ENCODE assay signal across 17 mouse cellular contexts in genomic region chr2:173247911-173248310, GRCm38 (mm10). TPM values are rescaled to one million over a fixed set of nuclear protein-coding genes. Genes with fewer than 3 reads are reported as not detected.
DNase-seq lines count a peak whose midpoint lies in the region; ATAC-seq and TF ChIP-seq lines count a peak whose summit lies in the region.
"Had no signal": no experiment of that assay in that cellular context is flagged by ENCODE, and none has a peak within 500 bp of the region (broad histone marks: within the 10 kb centered on the region; RNA-seq: fewer than 3 reads in every experiment).

No protein-coding gene starts in this region.

- no peak overlapping the region for H3K9ac ChIP-seq in hindbrain, embryonic 12.5 days
- no peak overlapping the region for H3K9ac ChIP-seq in hindbrain, embryonic 13.5 days
- H3K9ac ChIP-seq in kidney, postnatal 0 days (ENCODE audit: low read depth, low read length) = no peak overlapping the region
- H3K9ac ChIP-seq: forebrain, embryonic 13.5 days; limb, embryonic 13.5 days; liver, postnatal 0 days had no signal

- ATAC-seq in hindbrain, embryonic 12.5 days (ENCODE audit: low FRiP score) = no peak
- no peak for ATAC-seq in hindbrain, embryonic 13.5 days (ENCODE audit: low FRiP score)
- no peak; the same call in 1 of the 2 replicates for ATAC-seq in kidney, postnatal 0 days (replicated peaks; ENCODE audit: low FRiP score, low read depth)
- ATAC-seq in erythroid progenitor cell, adult 5-6 weeks (replicated peaks; ENCODE audit: low FRiP score, poor library complexity, severe bottlenecking) = no peak
- ATAC-seq: forebrain, embryonic 13.5 days; liver, postnatal 0 days had no signal

- no peak overlapping the region for H3K4me2 ChIP-seq in hindbrain, embryonic 12.5 days (replicated peaks)
- no peak overlapping the region for H3K4me2 ChIP-seq in hindbrain, embryonic 13.5 days
- H3K4me2 ChIP-seq in kidney, postnatal 0 days (ENCODE audit: low read length) = no peak overlapping the region
- H3K4me2 ChIP-seq: forebrain, embryonic 13.5 days; limb, embryonic 13.5 days had no signal

- TF ChIP-seq CTCF in E14TG2a.4 (conservative IDR thresholded peaks at IDR 0.05; ENCODE audit: low read length) = no peak
- no peak for TF ChIP-seq CTCF in kidney, postnatal 0 days (IDR thresholded peaks at IDR 0.05; ENCODE audit: low read depth)

- peaks cover 85% of the 10 kb centered on the region for H3K4me1 ChIP-seq in hindbrain, embryonic 12.5 days
- H3K4me1 ChIP-seq in hindbrain, embryonic 13.5 days (replicated peaks) = peaks cover 88% of the 10 kb centered on the region
- peaks cover 98% of the 10 kb centered on the region for H3K4me1 ChIP-seq in E14TG2a.4 (replicated peaks; ENCODE audit: low read depth, low read length)
- H3K4me1 ChIP-seq in embryonic facial prominence, embryonic 10.5 days = peaks cover 81% of the 10 kb centered on the region
- H3K4me1 ChIP-seq in kidney, postnatal 0 days (replicated peaks; ENCODE audit: insufficient read depth, low read length) = peaks cover 68% of the 10 kb centered on the region
- H3K4me1 ChIP-seq in forebrain, embryonic 10.5 days = peaks cover 81% of the 10 kb centered on the region

- no peaks in the 10 kb centered on the region for H3K36me3 ChIP-seq in hindbrain, embryonic 12.5 days
- no peaks in the 10 kb centered on the region for H3K36me3 ChIP-seq in hindbrain, embryonic 13.5 days
- no peaks in the 10 kb centered on the region for H3K36me3 ChIP-seq in E14TG2a.4 (ENCODE audit: insufficient read depth, low read length)
- no peaks in the 10 kb centered on the region for H3K36me3 ChIP-seq in embryonic facial prominence, embryonic 10.5 days (replicated peaks)
- no peaks in the 10 kb centered on the region for H3K36me3 ChIP-seq in kidney, postnatal 0 days (ENCODE audit: insufficient read depth, low read length)
- H3K36me3 ChIP-seq in forebrain, embryonic 10.5 days (replicated peaks) = no peaks in the 10 kb centered on the region

- H3K27ac ChIP-seq in hindbrain, embryonic 12.5 days = peak overlapping the region; percentile 24
- no peak overlapping the region for H3K27ac ChIP-seq in hindbrain, embryonic 13.5 days
- H3K27ac ChIP-seq in embryonic facial prominence, embryonic 10.5 days (replicated peaks) = 0 out of 2 replicates have a peak overlapping the region, but pooled peaks have one; percentile 4
- H3K27ac ChIP-seq in kidney, postnatal 0 days = peak overlapping the region; percentile 55
- no peak overlapping the region for H3K27ac ChIP-seq in forebrain, embryonic 10.5 days
- H3K27ac ChIP-seq: forebrain, embryonic 13.5 days; gastrocnemius, adult 2 months had no signal

- DNase-seq in embryonic facial prominence, embryonic 10.5 days (ENCODE audit: low spot score) = no peak
- DNase-seq in kidney, postnatal 0 days (ENCODE audit: low spot score) = no peak
- DNase-seq in forebrain, embryonic 10.5 days (ENCODE audit: extremely low spot score, low spot score) = no peak
- no peak for DNase-seq in adrenal gland, postnatal 4 days (ENCODE audit: low spot score in 2 of 2)
- DNase-seq: cerebellum, adult 8-10 months; gastrocnemius, adult 2 months; layer of hippocampus, postnatal 36 days; liver, postnatal 0 days; retina, postnatal 1 day; thymus, adult 2 months had no signal

- no peak overlapping the region for H3K4me3 ChIP-seq in hindbrain, embryonic 12.5 days
- H3K4me3 ChIP-seq in hindbrain, embryonic 13.5 days = no peak overlapping the region
- H3K4me3 ChIP-seq in E14TG2a.4 (replicated peaks; ENCODE audit: low read length) = peak overlapping the region; percentile 41; the same call in 1 of the 2 replicates
- H3K4me3 ChIP-seq in embryonic facial prominence, embryonic 10.5 days = no peak overlapping the region
- no peak overlapping the region for H3K4me3 ChIP-seq in kidney, postnatal 0 days (replicated peaks; ENCODE audit: low read depth, low read length)
- no peak overlapping the region for H3K4me3 ChIP-seq in forebrain, embryonic 10.5 days
- H3K4me3 ChIP-seq: forebrain, embryonic 13.5 days; gastrocnemius, adult 2 months; limb, embryonic 13.5 days had no signal

- 32% methylated on average over 2 of the region's 2 CpGs for WGBS in hindbrain, embryonic 12.5 days
- 40% methylated on average over 2 of the region's 2 CpGs for WGBS in hindbrain, embryonic 13.5 days
- WGBS in embryonic facial prominence, embryonic 10.5 days = 51% methylated on average over 2 of the region's 2 CpGs
- 22% methylated on average over 2 of the region's 2 CpGs for WGBS in kidney, postnatal 0 days
- WGBS in forebrain, embryonic 10.5 days = 72% methylated on average over 2 of the region's 2 CpGs

- H3K27me3 ChIP-seq in hindbrain, embryonic 12.5 days = 0 out of 2 replicates have a peak, but pooled peaks cover 5% of the 10 kb centered on the region
- no peaks in the 10 kb centered on the region for H3K27me3 ChIP-seq in hindbrain, embryonic 13.5 days
- no peaks in the 10 kb centered on the region for H3K27me3 ChIP-seq in E14TG2a.4 (ENCODE audit: insufficient read depth, low read length)
- peaks cover 10% of the 10 kb centered on the region for H3K27me3 ChIP-seq in embryonic facial prominence, embryonic 10.5 days (replicated peaks; ENCODE audit: low read depth, poor library complexity, severe bottlenecking)
- no peaks in the 10 kb centered on the region for H3K27me3 ChIP-seq in kidney, postnatal 0 days (ENCODE audit: insufficient read depth, low read length)
- H3K27me3 ChIP-seq in forebrain, embryonic 10.5 days (ENCODE audit: poor library complexity, severe bottlenecking) = peaks cover 57% of the 10 kb centered on the region
- H3K27me3 ChIP-seq: forebrain, embryonic 13.5 days; limb, embryonic 13.5 days had no signal

- no peaks in the 10 kb centered on the region for H3K9me3 ChIP-seq in hindbrain, embryonic 12.5 days (replicated peaks)
- no peaks in the 10 kb centered on the region for H3K9me3 ChIP-seq in hindbrain, embryonic 13.5 days
- no peaks in the 10 kb centered on the region for H3K9me3 ChIP-seq in E14TG2a.4 (ENCODE audit: low read length)
- no peaks in the 10 kb centered on the region for H3K9me3 ChIP-seq in embryonic facial prominence, embryonic 10.5 days
- no peaks in the 10 kb centered on the region for H3K9me3 ChIP-seq in kidney, postnatal 0 days (replicated peaks; ENCODE audit: low read length)
- H3K9me3 ChIP-seq in forebrain, embryonic 10.5 days = no peaks in the 10 kb centered on the region
- H3K9me3 ChIP-seq: forebrain, embryonic 13.5 days; limb, embryonic 13.5 days had no signal

RNA-seq across cellular contexts. Expression of gene Pmepa1, which starts 28.4 kb away (rescaled TPM):
- polyA plus RNA-seq in hindbrain, embryonic 12.5 days (2016; fragmentation: Nextera tagmentation; extraction: Ambion mirVana) = 5.6 and 6.3 TPM in 2 replicates
- polyA plus RNA-seq in hindbrain, embryonic 13.5 days (2015; fragmentation: Nextera tagmentation; extraction: Ambion mirVana) = 4.7 and 5.2 TPM in 2 replicates
- 1.4 and 2.1 TPM in 2 replicates for polyA plus RNA-seq in embryonic facial prominence, embryonic 10.5 days (2016; fragmentation: Nextera tagmentation; extraction: Ambion mirVana)
- 5.8 and 6.2 TPM in 2 replicates for polyA plus RNA-seq in kidney, postnatal 0 days (2015; fragmentation: Nextera tagmentation; extraction: Ambion mirVana)
- 1.3 and 1.8 TPM in 2 replicates for polyA plus RNA-seq in forebrain, embryonic 10.5 days (2016; fragmentation: Nextera tagmentation; extraction: Ambion mirVana)
- 0.36 TPM in 1 of 2 replicates, not detected in the other for total RNA-seq in erythroid progenitor cell, adult 5-6 weeks (2015; ENCODE audit: low replicate concordance)
- not detected in 2 replicates for total RNA-seq in erythroid progenitor cell, adult 5-6 weeks (2017; ENCODE audit: low replicate concordance)
- total RNA-seq in adrenal gland, postnatal 4 days (2021) = 10 to 100 TPM; 61.8 to 63.4 TPM

RNA-seq across cellular contexts. Expression of gene Zbp1, which starts 29.2 kb away (rescaled TPM):
- polyA plus RNA-seq in hindbrain, embryonic 12.5 days (2016; fragmentation: Nextera tagmentation; extraction: Ambion mirVana) = 0.28 TPM in 1 of 2 replicates, not detected in the other
- 0.16 and 0.29 TPM in 2 replicates for polyA plus RNA-seq in hindbrain, embryonic 13.5 days (2015; fragmentation: Nextera tagmentation; extraction: Ambion mirVana)
- polyA plus RNA-seq in embryonic facial prominence, embryonic 10.5 days (2016; fragmentation: Nextera tagmentation; extraction: Ambion mirVana) = not detected in 2 replicates
- polyA plus RNA-seq in kidney, postnatal 0 days (2015; fragmentation: Nextera tagmentation; extraction: Ambion mirVana) = 1.3 and 1.7 TPM in 2 replicates
- not detected in 2 replicates for polyA plus RNA-seq in forebrain, embryonic 10.5 days (2016; fragmentation: Nextera tagmentation; extraction: Ambion mirVana)
- total RNA-seq in erythroid progenitor cell, adult 5-6 weeks (2015; ENCODE audit: low replicate concordance) = 2.2 TPM in 1 of 2 replicates, not detected in the other
- total RNA-seq in erythroid progenitor cell, adult 5-6 weeks (2017; ENCODE audit: low replicate concordance) = 1.2 and 9.6 TPM in 2 replicates
- total RNA-seq in adrenal gland, postnatal 4 days (2021) = 1 to 10 TPM; 2.0 to 2.1 TPM
- total RNA-seq: gastrocnemius, adult 2 months had no signal
- polyA plus RNA-seq: forebrain, embryonic 13.5 days; heart, embryonic 14.5 days had no signal

Comparison
In these comparisons a context has a peak if more than half of its experiments do, and no peak if none do; other contexts are left out.
1. H3K27ac ChIP-seq: peak in hindbrain, embryonic 12.5 days (single experiment), embryonic facial prominence, embryonic 10.5 days (single experiment) and kidney, postnatal 0 days (single experiment); none in hindbrain, embryonic 13.5 days (single experiment) and forebrain, embryonic 10.5 days (single experiment).